Mouse (Mus musculus) heart, embryonic 14.5 days (tissue): Measurements from ENCODE around the gene Xylt1. TPM values are rescaled to one million over a fixed set of nuclear protein-coding genes. Genes with fewer than 3 reads are reported as not detected.

Experiments used
- ATAC-seq: fragments of 200-750 bp; cut with Nextera tagmentation; 2 replicates; pipeline ENCODE4 v1.8.0; 2017; ENCODE audit warnings: low read depth, moderate TSS enrichment; ENCODE audit not compliant: insufficient number of reproducible peaks, insufficient read depth, low FRiP score
- H3K27ac ChIP-seq, 2 experiments: fragments of 200-500 bp in 1 of 2; fragments of 300-500 bp in 1 of 2; sonication (generic) in 1 of 2; replicated peaks in 1 of 2; 2 replicates each; pipeline ENCODE4 v1.5.1; 2012 to 2014; ENCODE audit warnings: low read depth in 2 of 2, low read length in 2 of 2, control low read depth in 1 of 2, mild to moderate bottlenecking in 1 of 2, mixed read lengths in 1 of 2; ENCODE audit not compliant: control insufficient read depth in 1 of 2, insufficient read depth in 1 of 2
- H3K27me3 ChIP-seq: fragments of 300-500 bp; sonication (generic); 2 replicates; pipeline ENCODE4 v1.6.1; 2014; ENCODE audit warnings: mild to moderate bottlenecking, low read length, control low read depth; ENCODE audit not compliant: control insufficient read depth, insufficient read depth
- H3K36me3 ChIP-seq: fragments of 300-500 bp; sonication (generic); 2 replicates; pipeline ENCODE4 v1.6.1; 2014; ENCODE audit warnings: mild to moderate bottlenecking, control low read depth, low read length, mixed read lengths; ENCODE audit not compliant: control insufficient read depth, insufficient read depth
- H3K4me1 ChIP-seq, 2 experiments: fragments of 200-500 bp in 1 of 2; fragments of 300-500 bp in 1 of 2; sonication (generic) in 1 of 2; 2 replicates each; pipeline ENCODE4 v1.6.1; 2012 to 2014; ENCODE audit warnings: low read length in 2 of 2, control low read depth in 1 of 2, mixed read lengths in 1 of 2; ENCODE audit not compliant: control insufficient read depth in 2 of 2, insufficient read depth in 2 of 2
- H3K4me2 ChIP-seq: fragments of 300-500 bp; sonication (generic); 2 replicates; pipeline ENCODE4 v1.6.1; 2014; ENCODE audit warnings: mild to moderate bottlenecking, low read length
- H3K4me3 ChIP-seq, 2 experiments: fragments of 200-500 bp in 1 of 2; fragments of 300-500 bp in 1 of 2; sonication (generic) in 1 of 2; 2 replicates each; pipeline ENCODE4 v1.5.1; 2012 to 2014; ENCODE audit warnings: low read length in 2 of 2, mild to moderate bottlenecking in 2 of 2, control low read depth in 1 of 2, low read depth in 1 of 2, moderate library complexity in 1 of 2; ENCODE audit not compliant: control insufficient read depth in 1 of 2, insufficient read depth in 1 of 2
- H3K9ac ChIP-seq: fragments of 300-500 bp; sonication (generic); 2 replicates; pipeline ENCODE4 v1.6.1; 2014; ENCODE audit warnings: mild to moderate bottlenecking, low read length
- H3K9me3 ChIP-seq: fragments of 300-500 bp; sonication (generic); 2 replicates; pipeline ENCODE4 v1.6.1; 2016; ENCODE audit warnings: low read length, control low read depth; ENCODE audit not compliant: control insufficient read depth
- WGBS: fragments of 180-500 bp; shearing (Covaris S2); extraction: QIAGEN DNeasy Blood & Tissue Kit; methylation state at CpG from one replicate; pipeline ENCODE4 v1.1.7; 2014; 5-methylcytosine and 5-hydroxymethylcytosine counted together
- polyA plus RNA-seq: library from polyadenylated mRNA; unstranded; fragments of >200 nt; fragmentation: Nextera tagmentation; extraction: Ambion mirVana; gene quantifications from 2 replicates; pipeline ENCODE4 v1.2.1, GENCODE M21; 2014

Gene Xylt1
- polyA plus RNA-seq, 1 experiment from 2014 or later, result 2.0 TPM

- H3K9ac ChIP-seq, result no peak overlapping the region
- 34% methylated on average over 11 of the region's 11 CpGs for WGBS
- no peak overlapping the region for H3K4me2 ChIP-seq
- peaks cover 26 to 38% of the 10 kb centered on the region in 2 experiments for H3K4me1 ChIP-seq
- no peaks in the 10 kb centered on the region for H3K27me3 ChIP-seq
- H3K9me3 ChIP-seq, result no peaks in the 10 kb centered on the region
- no peak overlapping the region for H3K4me3 ChIP-seq
- ATAC-seq, result no peak
- H3K27ac ChIP-seq, result no peak overlapping the region
- H3K36me3 ChIP-seq, result no peaks in the 10 kb centered on the region
These were observed 91.4 kb downstream of the Xylt1 start for GRCm38 (mm10) chr7:117472055-117472780.

GRCm38 (mm10) chr7:117472781-117473743 lies 92.3 kb downstream of the Xylt1 start:
- peaks cover 26 to 38% of the 10 kb centered on the region in 2 experiments for H3K4me1 ChIP-seq
- no peak for ATAC-seq
- WGBS, result 61% methylated on average over 19 of the region's 19 CpGs

GRCm38 (mm10) chr7:117474302-117474701 lies 93.5 kb downstream of the Xylt1 start:
- H3K4me2 ChIP-seq, result no peak overlapping the region
- no peak overlapping the region for H3K4me3 ChIP-seq
- WGBS, result 5% methylated on average over 2 of the region's 2 CpGs
- ATAC-seq, result peak; percentile 55; the same call in 1 of the 2 replicates
- H3K36me3 ChIP-seq, result no peaks in the 10 kb centered on the region
- no peaks in the 10 kb centered on the region for H3K9me3 ChIP-seq
- no peaks in the 10 kb centered on the region for H3K27me3 ChIP-seq
- peaks cover 26 to 38% of the 10 kb centered on the region in 2 experiments for H3K4me1 ChIP-seq
- no peak overlapping the region for H3K9ac ChIP-seq
- H3K27ac ChIP-seq, result peak overlapping the region in 1 of 2 experiments; percentile 53; a peak in 2 of 4 replicates

More at GRCm38 (mm10) chr7:117472781-117473743, 92.3 kb downstream of the Xylt1 start:
- Histone ChIP-seq H3K9me3 (no peaks in the 10 kb centered on the region), H3K4me3 (no peak overlapping the region), H3K4me2 (no peak overlapping the region), H3K27me3 (no peaks in the 10 kb centered on the region), H3K36me3 (no peaks in the 10 kb centered on the region), H3K27ac (peak overlapping the region; percentile 21 to 53; a peak in 3 of 4 replicates), H3K9ac (no peak overlapping the region)

GRCm38 (mm10) chr7:117475106-117475505 lies 94.3 kb downstream of the Xylt1 start:
- Histone ChIP-seq H3K27me3 (no peaks in the 10 kb centered on the region), H3K4me2 (no peak overlapping the region), H3K9me3 (no peaks in the 10 kb centered on the region), H3K36me3 (no peaks in the 10 kb centered on the region), H3K4me3 (no peak overlapping the region), H3K27ac (no peak overlapping the region), H3K4me1 (peaks cover 26 to 38% of the 10 kb centered on the region in 2 experiments), H3K9ac (no peak overlapping the region)
- ATAC-seq, result no peak
- WGBS, result 30% methylated on average over 4 of the region's 4 CpGs

GRCm38 (mm10) chr7:117478937-117479336 lies 98.2 kb downstream of the Xylt1 start:
- Histone ChIP-seq H3K4me2 (no peak overlapping the region), H3K36me3 (no peaks in the 10 kb centered on the region), H3K9me3 (no peaks in the 10 kb centered on the region), H3K27ac (no peak overlapping the region), H3K9ac (no peak overlapping the region), H3K4me3 (no peak overlapping the region), H3K4me1 (peaks cover 7 to 11% of the 10 kb centered on the region in 2 experiments; a peak in 3 of 4 replicates), H3K27me3 (no peaks in the 10 kb centered on the region)
- ATAC-seq, result no peak
- WGBS, result 47% methylated on average over 1 of the region's 1 CpGs

GRCm38 (mm10) chr7:117480831-117481230 lies 100.1 kb downstream of the Xylt1 start:
- no peaks in the 10 kb centered on the region for H3K4me1 ChIP-seq
- H3K4me2 ChIP-seq, result no peak overlapping the region
- no peaks in the 10 kb centered on the region for H3K27me3 ChIP-seq
- H3K4me3 ChIP-seq, result no peak overlapping the region
- H3K36me3 ChIP-seq, result no peaks in the 10 kb centered on the region
- ATAC-seq, result no peak
- H3K27ac ChIP-seq, result no peak overlapping the region
- no peaks in the 10 kb centered on the region for H3K9me3 ChIP-seq
- 83% methylated on average over 5 of the region's 5 CpGs for WGBS
- H3K9ac ChIP-seq, result no peak overlapping the region

GRCm38 (mm10) chr7:117481404-117481803 lies 100.6 kb downstream of the Xylt1 start:
- Histone ChIP-seq H3K9me3 (no peaks in the 10 kb centered on the region), H3K4me1 (no peaks in the 10 kb centered on the region), H3K27ac (no peak overlapping the region), H3K27me3 (no peaks in the 10 kb centered on the region), H3K4me2 (no peak overlapping the region), H3K9ac (no peak overlapping the region), H3K4me3 (no peak overlapping the region), H3K36me3 (no peaks in the 10 kb centered on the region)
- WGBS, result 79% methylated on average over 3 of the region's 3 CpGs
- ATAC-seq, result no peak
